Mouse (Mus musculus) urinary bladder, adult 2 months (tissue): Measurements from ENCODE around the gene Prkra. TPM values are rescaled to one million over a fixed set of nuclear protein-coding genes. Genes with fewer than 3 reads are reported as not detected.

ENCODE experiments used
- DNase-seq: peaks from one replicate; pipeline ENCODE4 v3.0.0; 2022; ENCODE audit warnings: low spot score
- polyA plus RNA-seq: library from polyadenylated mRNA; depleted of rRNA; stranded (reverse); fragments of >200 nt; gene quantifications from 2 replicates; pipeline ENCODE4 v1.2.3, GENCODE M21; 2012; rRNA removed

Prkra gene
- 36.5 and 40.3 TPM in 2 replicates for polyA plus RNA-seq

DNA sequence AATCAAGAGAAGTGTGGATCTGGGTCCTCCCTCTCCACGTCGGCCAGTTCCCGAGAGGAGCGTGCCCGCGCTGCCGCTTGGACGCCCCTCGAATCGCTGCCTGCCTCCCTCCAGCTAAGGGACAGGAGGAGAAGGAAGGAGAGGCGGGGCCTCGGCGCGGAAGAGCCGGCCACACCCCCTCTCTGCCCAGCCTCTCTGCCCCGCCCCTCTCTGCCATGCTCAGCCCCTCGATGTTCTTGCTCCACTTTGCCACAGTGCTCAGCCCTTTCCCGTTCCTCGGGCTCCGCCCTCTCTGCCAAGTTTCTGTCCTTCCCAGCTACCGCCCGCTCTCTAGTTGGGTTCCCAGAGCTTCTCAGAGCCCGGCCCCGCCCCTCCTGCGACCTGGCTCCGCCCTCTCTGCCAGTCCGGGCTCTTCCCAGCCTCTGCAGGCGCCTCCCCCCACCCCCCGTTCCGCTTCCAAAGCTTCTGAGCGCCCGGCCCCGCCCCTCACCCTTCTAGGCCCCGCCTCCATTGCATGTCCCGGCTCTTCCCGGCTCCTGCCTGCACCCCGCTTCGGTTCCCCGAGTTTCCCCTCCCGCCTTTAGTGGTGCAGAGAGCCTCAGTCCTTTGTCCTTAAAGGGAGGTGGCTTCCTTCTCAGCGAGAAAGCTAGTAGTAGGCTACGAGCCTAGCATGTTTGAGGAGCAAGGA, at the start of gene Prkra, which contains the start of gene Pjvk:
TSS of gene Prkra (minus strand) at position 133 of the 688 bp plus-strand sequence.
TSS of gene Pjvk (plus strand) at position 594 of the 688 bp plus-strand sequence.
- peak; percentile 84 for DNase-seq

DNA sequence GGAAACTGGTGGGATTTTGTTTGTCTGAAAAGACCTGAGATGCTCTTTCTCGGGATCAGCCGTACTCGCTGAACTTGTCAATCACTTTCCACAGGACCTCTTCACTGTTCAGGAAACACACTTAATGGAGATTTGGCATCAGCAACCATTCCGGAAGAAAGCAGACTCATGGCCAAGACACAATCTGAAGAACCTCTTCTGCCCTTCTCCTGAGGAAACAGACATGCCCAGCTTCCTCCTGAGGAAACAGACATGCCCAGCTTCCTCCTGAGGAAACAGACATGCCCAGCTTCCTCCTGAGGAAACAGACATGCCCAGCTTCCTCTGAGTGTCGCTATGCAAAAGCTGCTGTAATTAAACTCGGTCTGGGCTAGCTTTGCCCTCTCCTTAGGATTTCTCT, 47.5 kb upstream of the Prkra start:
- DNase-seq: no peak

DNA sequence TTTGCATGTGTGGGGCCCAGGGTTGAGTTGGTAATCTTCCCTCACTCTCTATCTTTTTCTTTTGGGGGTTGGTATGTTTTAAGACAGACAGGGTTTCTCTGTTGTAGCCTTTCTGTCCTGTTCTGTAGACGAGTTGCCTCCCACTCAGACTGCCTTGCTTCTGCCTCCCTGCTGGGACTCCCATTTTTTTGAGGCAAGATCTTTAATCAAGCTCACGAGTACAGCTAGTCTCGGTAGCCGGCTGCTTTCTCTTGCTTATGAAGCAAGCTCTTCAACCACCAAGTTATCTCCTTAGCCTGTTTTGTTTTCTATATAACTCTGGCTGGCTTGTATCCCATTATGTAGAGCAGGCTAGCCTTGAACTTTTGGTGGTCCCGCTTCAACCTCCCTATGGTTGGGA, 46.0 kb upstream of the Prkra start:
- DNase-seq: no peak

GRCm38 (mm10) chr2:76690436-76691204, 42.8 kb upstream of the Prkra start:
- DNase-seq: no peak

DNA sequence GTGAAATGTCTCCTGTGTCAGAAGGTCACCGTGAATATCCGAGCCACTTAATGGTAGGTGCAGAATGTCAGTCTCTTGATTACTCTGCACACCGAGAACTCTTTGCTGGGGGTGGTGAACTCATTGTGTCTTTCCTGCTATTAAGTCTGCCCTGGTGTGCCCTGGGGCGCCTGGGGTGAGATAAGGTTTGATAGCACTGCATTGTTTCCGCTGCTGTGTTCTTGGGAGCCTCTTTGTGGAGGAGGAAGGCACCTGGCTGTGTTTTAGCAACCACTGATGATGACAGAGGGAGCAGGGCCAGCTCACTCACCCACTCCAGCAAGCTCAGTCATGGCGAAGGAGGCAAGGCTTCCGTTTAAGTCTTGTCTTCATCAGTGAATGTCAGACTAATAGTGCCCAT, 40.3 kb upstream of the Prkra start:
- DNase-seq: no peak

GRCm38 (mm10) chr2:76687608-76688007, 39.8 kb upstream of the Prkra start:
- no peak for DNase-seq

GRCm38 (mm10) chr2:76686986-76687385, 39.2 kb upstream of the Prkra start:
- no peak for DNase-seq

DNA sequence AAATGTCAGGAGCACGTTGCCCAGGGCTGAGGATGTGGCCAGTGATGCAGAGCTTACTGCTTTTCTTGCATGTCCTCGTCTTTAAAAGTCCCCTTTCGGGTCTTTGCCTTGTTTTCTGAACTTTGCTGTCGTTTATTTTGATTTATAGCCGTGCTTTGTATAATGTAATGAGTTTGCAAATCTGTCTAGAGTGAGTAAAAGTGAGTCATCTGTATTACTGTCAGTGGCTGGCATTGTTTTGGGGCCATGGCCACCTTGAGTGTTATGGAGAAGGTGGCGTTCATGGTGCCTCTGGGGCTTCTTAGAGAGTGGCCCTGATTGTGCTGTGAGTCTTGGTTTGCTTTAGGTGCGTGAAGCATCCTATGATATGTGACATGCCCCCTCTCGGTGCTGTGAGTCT, 34.5 kb upstream of the Prkra start:
- no peak for DNase-seq

- DNase-seq: no peak
Measured at GRCm38 (mm10) chr2:76676401-76677226, 28.8 kb upstream of the Prkra start.

GRCm38 (mm10) chr2:76675949-76676348, 28.1 kb upstream of the Prkra start:
- DNase-seq: no peak

DNA sequence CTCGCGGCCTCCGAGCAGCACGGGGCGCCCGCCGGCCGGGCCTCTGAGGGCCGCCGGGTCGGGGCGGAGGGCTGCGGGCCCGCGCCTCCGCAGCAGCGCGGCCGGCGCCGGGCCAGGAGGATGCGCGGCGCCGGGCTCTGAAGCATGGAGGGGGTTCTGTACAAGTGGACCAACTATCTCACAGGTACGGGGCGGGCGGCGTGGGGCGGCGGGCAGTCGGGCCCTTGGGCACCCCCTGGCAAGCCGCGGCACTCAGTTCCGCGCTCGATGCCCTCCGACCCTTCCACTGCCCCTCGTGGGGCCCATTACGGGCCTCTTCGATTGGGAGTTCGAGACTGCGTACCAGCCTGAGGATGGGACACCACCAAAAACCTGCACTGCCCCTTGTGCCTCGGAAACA, 27.6 kb upstream of the Prkra start:
- peak; percentile 27 for DNase-seq

GRCm38 (mm10) chr2:76674725-76675427, 27.1 kb upstream of the Prkra start, which contains the start of gene Plekha3:
TSS of gene Plekha3 (plus strand) at chr2:76675281.
- peak; percentile 74 for DNase-seq

GRCm38 (mm10) chr2:76673472-76674081, 25.8 kb upstream of the Prkra start:
- no peak for DNase-seq

DNA sequence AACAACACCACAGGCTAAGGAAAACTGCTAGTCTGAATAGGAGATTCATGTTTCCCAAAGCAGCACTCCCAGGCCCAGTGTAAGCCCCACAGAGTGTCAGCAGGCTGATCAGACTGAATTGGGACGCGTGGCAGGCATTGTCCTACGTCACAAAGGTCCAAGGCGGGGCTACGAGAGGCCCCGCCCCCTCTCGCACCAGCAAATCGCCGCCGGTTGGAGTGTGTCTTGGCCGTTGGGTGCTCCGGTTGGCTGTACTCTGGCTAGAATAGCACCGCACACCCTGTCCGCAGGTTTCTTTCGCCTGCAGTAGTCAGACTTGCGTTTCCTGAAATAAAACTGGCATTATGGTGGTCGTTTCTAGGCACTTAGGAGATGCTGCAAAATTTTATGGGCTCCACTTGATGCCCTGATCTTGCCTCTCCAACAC, 25.2 kb upstream of the Prkra start, which contains the start of gene Fkbp7:
TSS of gene Fkbp7 (minus strand) at position 151 of the 427 bp plus-strand sequence.
- peak; percentile 69 for DNase-seq

DNA sequence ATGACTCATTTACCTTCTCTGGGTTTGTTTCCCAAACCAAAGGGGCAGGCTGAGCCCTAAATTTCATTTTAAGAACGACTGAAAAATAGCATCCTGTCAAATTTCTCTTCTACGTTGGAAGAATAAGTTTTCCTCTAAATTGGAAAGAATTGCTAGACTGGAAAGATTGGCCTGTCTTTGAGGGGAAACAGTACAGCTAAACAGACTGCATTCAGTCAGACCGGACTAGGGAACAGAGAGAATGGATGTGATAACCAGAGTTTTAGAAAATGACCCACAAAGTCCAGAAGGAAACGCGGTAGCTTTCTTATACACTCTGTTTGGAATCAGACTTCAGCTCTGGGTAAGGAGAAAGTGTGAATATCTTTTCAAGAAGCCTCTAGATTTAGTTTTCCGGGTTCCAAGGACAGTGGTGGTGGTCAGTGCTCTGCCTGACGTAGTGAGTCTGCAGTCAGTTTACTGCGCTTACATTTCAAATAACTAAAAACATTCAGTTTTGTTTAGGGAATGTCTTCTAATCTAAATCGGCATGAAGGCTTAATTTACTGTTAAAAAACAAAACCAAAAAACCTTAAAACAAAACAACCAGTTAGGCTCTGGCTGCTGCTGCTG, 24.4 kb upstream of the Prkra start:
- no peak for DNase-seq

GRCm38 (mm10) chr2:76671641-76672040, 23.8 kb upstream of the Prkra start:
- no peak for DNase-seq

DNA sequence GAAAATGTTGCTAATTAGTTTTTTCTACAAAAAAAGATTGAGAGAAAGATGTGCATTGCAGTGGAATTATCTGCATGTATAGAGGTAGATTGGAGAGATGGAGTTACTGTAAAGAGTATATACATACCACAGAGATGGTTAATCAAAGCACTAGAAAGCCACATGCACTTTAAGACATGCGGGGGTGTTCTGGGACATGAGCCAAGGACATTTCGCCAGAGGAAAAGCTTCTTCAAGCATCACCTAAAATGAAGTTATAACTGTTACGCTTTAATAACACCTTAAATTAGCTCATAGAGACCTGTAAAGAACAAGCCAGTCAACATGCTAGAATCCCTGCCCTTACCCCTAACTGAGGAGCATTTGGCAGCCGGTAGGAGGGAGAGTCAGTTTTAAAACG, 19.4 kb upstream of the Prkra start:
- no peak for DNase-seq

DNA sequence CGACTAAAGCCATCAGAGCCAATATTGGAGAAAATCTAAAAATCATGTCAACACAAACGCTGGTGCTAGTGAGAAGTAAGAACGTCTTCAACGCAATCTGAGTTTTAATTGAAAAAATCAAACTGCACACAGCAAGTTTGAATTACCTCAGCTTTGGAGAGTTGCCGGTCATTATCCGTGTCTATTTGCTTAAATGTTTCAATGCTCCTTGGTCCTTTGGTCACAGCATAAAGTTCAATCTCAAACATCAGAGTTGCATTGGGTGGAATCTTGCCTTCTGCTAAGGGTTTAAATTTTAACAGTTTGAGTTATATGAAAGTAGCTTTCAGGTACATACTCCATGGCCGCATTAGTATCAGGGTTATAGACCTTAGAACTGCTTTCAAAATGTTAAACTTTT, 17.7 kb upstream of the Prkra start:
- no peak for DNase-seq

DNA sequence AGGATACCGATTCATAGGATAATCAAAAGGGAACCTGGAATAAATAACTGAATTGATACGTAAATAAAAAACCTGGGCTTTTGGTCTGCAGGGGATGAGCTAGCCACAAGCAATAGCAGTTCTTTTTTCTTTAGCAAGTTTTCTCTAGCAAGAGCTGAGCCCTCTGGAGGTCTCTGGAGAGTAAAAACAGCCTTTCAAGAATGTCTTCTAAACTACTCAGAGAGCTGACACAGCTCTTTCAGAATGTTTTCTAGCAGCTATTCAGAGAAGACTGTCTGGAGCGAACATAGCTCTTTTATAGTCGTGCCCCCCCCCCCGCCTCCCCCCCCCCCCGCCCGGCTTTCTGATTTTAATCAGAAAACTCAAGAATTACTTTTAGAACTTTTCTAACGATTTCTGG, 11.6 kb upstream of the Prkra start:
- DNase-seq: no peak

- no peak for DNase-seq
Measured at GRCm38 (mm10) chr2:76658551-76658950, 10.7 kb upstream of the Prkra start.

DNA sequence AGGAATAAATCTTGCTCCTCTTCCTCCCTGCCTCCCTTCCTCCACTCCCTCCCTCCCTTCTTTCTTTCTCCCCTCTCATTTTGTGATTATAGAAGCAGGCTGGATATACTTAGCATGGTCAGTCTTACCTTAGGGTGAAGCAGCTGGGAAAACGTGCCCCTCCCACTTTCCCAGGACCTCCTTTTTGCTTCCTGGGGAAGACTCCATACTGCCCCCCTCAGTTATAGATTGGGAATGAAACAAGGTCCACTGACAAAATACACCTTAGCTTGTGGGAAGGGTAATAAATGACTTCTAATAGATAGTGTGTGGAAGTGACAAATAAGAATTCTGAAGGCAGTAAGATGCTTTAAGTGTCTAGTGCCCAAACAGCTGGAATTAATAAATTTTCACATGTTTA, 8.2 kb upstream of the Prkra start:
- no peak for DNase-seq
